Mouse (Mus musculus) heart, postnatal 14 days (tissue): ENCODE results near the gene Hs3st4. TPM values are rescaled to one million over a fixed set of nuclear protein-coding genes. Genes with fewer than 3 reads are reported as not detected.

Experiments
- DNase-seq, 2 experiments: peaks; one replicate each; pipeline ENCODE4 v3.0.0; 2021 to 2022
- intact Hi-C: fragments of 180-260 bp; cut with DNase I; formaldehyde crosslinking; loops from one replicate; pipeline ENCODE4 v1.15.1; 2025
- total RNA-seq, 2 experiments: library from RNA; stranded (reverse); gene quantifications; 2 replicates each; pipeline ENCODE4 v1.2.3; 2021

Gene Hs3st4
- total RNA-seq, 2 experiments from 2014 or later: not detected

DNA sequence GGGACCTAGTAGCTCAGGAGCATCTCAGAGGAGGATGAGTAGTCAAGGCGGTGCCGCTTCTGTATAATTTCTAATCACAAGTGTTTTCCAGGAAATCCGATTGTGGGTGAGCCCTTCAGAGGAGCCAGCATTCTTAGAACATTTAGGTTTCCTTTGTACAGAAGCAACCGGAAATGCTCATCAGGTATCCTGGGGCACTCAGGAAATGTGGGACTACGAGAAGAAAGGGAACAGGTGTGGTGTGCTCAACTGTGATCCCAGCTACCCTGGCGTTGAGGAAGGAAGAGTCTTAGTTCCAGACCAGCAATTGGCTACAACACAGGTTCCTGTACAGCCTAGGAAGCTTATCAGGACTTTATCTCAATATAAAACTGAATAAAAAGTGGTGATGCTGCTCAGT lies 307.2 kb downstream of the Hs3st4 start:
- intact Hi-C loops: no loop called here
- DNase-seq: no peak

GRCm38 (mm10) chr7:124319451-124319850 lies 336.8 kb downstream of the Hs3st4 start:
- no peak for DNase-seq
- intact Hi-C loops: no loop called here

GRCm38 (mm10) chr7:124335635-124336034 lies 353.0 kb downstream of the Hs3st4 start:
- intact Hi-C loops: no loop called here
- DNase-seq: no peak

- intact Hi-C loops: no loop called here
- no peak for DNase-seq
Observed at GRCm38 (mm10) chr7:124341510-124341909, 358.8 kb downstream of the Hs3st4 start.

DNA sequence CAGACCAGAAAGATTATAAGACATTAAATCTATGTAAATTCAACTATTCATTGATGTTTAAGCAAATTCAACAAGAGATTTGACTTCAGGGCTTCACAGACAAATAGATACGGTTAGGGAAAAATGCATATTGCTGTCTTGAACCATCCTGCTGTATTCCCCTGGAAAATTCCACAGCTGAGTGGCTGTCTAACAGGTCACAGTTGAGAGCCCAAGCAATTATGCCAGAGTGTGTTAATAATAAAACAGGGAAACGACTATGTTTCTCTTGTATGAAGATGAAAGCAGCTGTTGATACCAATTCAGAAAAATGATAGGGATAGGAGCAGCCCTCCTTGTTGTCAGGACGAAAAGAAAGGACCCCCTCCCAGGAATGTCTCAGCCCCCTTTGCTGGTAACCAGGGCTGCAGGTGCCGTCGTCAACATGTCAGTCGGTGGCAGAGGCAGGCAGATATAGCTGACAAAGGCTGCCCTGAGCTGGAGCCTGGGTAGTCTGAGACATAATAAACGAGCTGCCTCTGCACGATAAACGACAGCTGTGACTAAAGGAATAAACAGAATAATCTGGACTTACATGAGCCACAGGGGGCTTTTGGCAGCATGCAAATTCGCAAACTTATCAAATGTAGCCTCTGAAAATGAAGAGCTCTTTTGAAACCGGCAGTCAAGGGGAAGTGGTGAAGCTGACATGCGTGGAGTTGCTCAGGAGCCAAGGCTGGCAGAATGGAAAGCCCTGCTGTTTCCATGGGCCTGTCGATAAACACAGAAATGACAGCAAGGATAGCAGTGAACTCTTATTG lies 364.7 kb downstream of the Hs3st4 start:
- intact Hi-C loops: no loop called here
- DNase-seq: no peak

GRCm38 (mm10) chr7:124354035-124354434 lies 371.4 kb downstream of the Hs3st4 start:
- intact Hi-C loops: no loop called here
- DNase-seq: no peak

DNA sequence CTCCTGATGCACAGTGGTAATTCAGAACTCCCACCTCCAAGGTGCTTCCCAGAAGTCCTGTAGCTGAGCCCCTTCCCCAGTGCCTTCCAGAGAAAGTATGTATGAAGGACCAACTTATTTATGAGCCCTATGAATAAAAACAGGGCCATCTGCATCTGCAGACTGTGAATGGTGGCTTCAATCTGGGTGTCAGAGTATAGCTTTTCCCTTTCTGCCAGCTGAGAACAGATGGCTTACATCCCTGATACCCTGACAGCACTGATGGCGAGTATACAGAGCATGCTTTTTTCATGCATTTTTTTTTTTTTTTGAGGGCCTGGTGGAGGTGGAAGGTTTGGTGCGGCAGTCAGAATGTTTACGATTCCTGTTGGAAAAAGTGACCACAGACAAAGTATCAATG lies 375.4 kb downstream of the Hs3st4 start:
- no peak for DNase-seq
- intact Hi-C loops: no loop called here

DNA sequence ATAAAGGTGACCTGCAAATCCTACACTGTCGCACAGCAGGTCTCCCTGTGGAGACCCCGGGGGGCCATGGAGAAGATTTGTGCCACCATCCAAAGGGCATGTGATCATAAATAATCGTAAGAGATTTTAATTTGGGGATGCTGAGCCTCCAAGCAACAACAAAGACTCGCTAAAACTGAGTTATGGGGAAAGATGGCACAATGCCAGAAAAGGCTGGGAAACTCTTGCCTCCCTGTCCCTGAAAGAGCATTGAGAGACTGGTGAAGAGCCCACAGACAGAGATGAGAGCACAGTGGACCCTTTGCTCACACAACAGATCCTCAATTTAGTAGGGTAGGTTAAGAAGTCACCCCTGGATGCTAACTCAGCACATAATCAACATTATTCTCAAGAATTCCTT lies 377.2 kb downstream of the Hs3st4 start:
- intact Hi-C loops: no loop called here

DNA sequence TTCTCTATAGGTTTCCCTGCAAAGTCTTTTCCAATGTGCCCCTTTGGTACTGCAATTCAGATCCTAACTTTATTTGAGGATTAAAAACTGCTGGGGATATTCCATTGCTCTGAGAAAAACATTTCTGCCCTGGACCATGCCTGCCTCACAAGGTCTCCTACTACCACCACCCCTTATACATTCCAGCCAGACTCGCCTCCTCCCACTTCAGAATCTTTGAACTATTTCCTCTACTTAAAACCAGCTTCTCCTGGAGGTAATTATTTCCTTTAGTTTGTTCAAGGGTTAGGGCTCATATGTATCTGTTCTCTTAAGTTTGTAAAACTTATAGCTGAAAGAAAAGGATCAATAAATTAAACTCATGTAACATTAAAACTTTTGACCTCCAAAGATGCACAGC lies 389.6 kb downstream of the Hs3st4 start:
- intact Hi-C loops: no loop called here
- no peak for DNase-seq

More for the DNA sequence above, 377.2 kb downstream of the Hs3st4 start:
- no peak for DNase-seq

DNA sequence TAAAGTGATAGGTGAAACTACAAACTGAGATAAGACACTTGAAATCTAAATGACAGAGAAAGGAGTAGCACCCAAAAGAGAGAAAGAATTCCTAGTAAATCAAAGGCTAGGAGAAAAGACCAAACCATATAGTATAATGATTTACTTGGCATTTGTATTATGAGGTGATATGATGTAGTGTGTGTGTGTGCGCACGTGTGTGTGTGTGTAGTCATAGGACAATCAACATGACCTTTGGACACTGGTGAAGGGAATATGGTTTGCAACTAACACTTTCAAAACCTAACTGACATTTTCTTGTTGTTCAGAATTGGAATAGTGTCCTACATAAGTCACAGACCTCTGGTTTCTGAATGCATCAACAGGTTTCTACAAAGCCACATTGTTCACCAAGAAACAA lies 390.0 kb downstream of the Hs3st4 start:
- DNase-seq: no peak
- intact Hi-C loops: no loop called here

DNA sequence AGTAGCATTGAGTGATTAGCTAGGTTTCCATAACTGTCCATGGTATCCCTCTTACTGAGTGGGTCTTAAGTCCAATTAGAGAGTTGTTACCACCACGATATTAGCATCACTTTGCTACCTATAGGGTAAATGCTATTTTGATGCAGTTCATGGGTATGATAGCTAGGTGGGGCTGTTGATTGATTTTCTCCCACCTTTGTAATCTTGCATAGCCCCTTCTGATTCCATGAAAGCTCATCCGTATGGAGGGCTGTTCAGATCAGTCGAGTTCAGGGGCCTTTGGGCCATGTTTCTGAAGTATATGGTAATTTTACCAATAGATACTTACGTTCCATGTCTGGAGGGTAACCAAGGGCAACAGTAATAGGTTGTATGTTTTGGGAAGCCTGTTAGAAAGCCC lies 400.8 kb downstream of the Hs3st4 start:
- DNase-seq: no peak
- intact Hi-C loops: loop anchor here (10.0 kb wide), 1 partner anchor 1011 kb away; no protein-coding TSS in a partner anchor

GRCm38 (mm10) chr7:124399184-124399583 lies 416.5 kb downstream of the Hs3st4 start:
- intact Hi-C loops: no loop called here
- DNase-seq: no peak

GRCm38 (mm10) chr7:124426951-124427350 lies 444.3 kb downstream of the Hs3st4 start:
- DNase-seq: no peak
- intact Hi-C loops: no loop called here
